Mouse (Mus musculus) midbrain, postnatal 0 days (tissue): ENCODE results near the gene Barx2. TPM values are rescaled to one million over a fixed set of nuclear protein-coding genes. Genes with fewer than 3 reads are reported as not detected.

Experiments
- ATAC-seq: fragments of 200-750 bp; cut with Nextera tagmentation; 2 replicates; pipeline ENCODE4 v1.8.0; 2017; ENCODE audit warnings: moderate number of reproducible peaks, mild to moderate bottlenecking, moderate TSS enrichment, moderate library complexity; ENCODE audit not compliant: low FRiP score
- DNase-seq: peaks from one replicate; pipeline ENCODE4 v3.0.0-alpha.2; 2015; ENCODE audit warnings: low spot score
- H3K27ac ChIP-seq: fragments of 300-500 bp; sonication (generic); 2 replicates; pipeline ENCODE4 v1.5.1; 2014; ENCODE audit warnings: low read depth, mild to moderate bottlenecking, low read length, mixed read lengths
- H3K27me3 ChIP-seq: fragments of 300-500 bp; sonication (generic); 2 replicates; pipeline ENCODE4 v1.6.1; 2014; ENCODE audit warnings: low read length, control low read depth, mixed read lengths; ENCODE audit not compliant: insufficient read depth
- H3K36me3 ChIP-seq: fragments of 300-500 bp; sonication (generic); 2 replicates; pipeline ENCODE4 v1.6.1; 2014; ENCODE audit warnings: low read length, control low read depth, mixed read lengths; ENCODE audit not compliant: insufficient read depth
- H3K4me1 ChIP-seq: fragments of 300-500 bp; sonication (generic); 2 replicates; pipeline ENCODE4 v1.6.1; 2014; ENCODE audit warnings: mild to moderate bottlenecking, control low read depth, antibody characterized with exemption, low read length, mixed read lengths; ENCODE audit not compliant: insufficient read depth
- H3K4me2 ChIP-seq: fragments of 300-500 bp; sonication (generic); 2 replicates; pipeline ENCODE4 v1.6.1; 2014; ENCODE audit warnings: low read depth, mild to moderate bottlenecking, low read length, mixed read lengths; ENCODE audit not compliant: poor library complexity, severe bottlenecking
- H3K4me3 ChIP-seq: fragments of 300-500 bp; sonication (generic); 2 replicates; pipeline ENCODE4 v1.5.1; 2014; ENCODE audit warnings: low read depth, mild to moderate bottlenecking, low read length, moderate library complexity
- H3K9ac ChIP-seq: fragments of 300-500 bp; sonication (generic); replicated peaks from 2 replicates; pipeline ENCODE4 v1.6.1; 2014; ENCODE audit warnings: mild to moderate bottlenecking, low read length, moderate library complexity, mixed read lengths; ENCODE audit not compliant: poor library complexity, severe bottlenecking
- H3K9me3 ChIP-seq: fragments of 300-500 bp; sonication (generic); 2 replicates; pipeline ENCODE4 v1.6.1; 2016; ENCODE audit warnings: low read length, control low read depth
- CTCF ChIP-seq: IDR thresholded peaks from 2 replicates; pipeline ENCODE4 v1.5.1; 2016; ENCODE audit warnings: antibody characterized with exemption, mild to moderate bottlenecking
- whole genome bisulfite sequencing: fragments of 180-500 bp; shearing (Covaris S2); extraction: QIAGEN DNeasy Blood & Tissue Kit; methylation state at CpG from one replicate; pipeline ENCODE4 v1.1.7; 2014; 5-methylcytosine and 5-hydroxymethylcytosine counted together
- polyA plus RNA-seq: library from polyadenylated mRNA; unstranded; fragments of >200 nt; fragmentation: Nextera tagmentation; extraction: Ambion mirVana; gene quantifications from 2 replicates; pipeline ENCODE4 v1.2.1, GENCODE M21; 2015
- total RNA-seq: library from RNA; depleted of rRNA; stranded (reverse); fragments of >200 nt; gene quantifications from 2 replicates; pipeline ENCODE4 v1.2.3, GENCODE M21; 2014

The Barx2 gene
- total and polyA plus RNA-seq, 2 experiments from 2014 or later = 0.27 to 2.9 TPM

DNA sequence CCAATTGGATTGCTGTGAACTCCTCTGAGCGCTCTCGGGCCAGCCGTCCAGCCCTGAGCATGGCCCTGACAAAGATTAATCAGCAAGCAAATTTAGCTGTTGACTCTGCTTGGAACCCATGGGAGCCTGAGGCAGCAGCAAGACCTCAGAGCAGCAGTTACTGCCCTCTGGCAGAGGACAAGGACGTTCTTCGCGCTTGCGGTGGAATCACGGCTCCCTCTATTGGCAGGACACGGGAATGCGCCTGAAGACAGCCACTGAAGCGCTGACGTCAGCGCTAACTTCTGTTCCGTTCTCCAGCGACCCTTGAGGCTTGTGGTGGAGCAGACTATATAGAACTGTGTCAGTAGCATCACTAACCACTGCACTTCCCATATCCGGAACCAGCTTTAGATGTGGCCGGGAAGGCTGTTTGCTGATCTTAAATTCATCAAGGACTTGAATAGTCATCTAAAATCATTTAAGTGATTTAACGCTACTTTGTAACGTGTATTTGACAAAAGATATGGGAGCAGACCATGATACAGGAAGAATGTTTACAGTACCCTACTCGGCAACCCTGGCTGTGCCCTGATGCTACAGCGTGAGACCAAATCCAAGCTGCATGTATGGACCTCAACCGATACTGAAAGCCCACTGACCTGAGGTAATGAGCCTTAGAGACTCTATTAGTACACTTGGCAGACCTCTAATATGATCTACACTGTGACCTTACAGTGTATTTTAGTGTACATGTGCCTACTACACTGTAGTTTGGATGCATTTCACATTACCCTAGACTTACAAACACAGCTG lies 12.8 kb upstream of the Barx2 start:
- ATAC-seq (peak; percentile 65; the same call in 1 of the 2 replicates), DNase-seq (peak; percentile 87)
- Histone ChIP-seq H3K9ac (no peak overlapping the region), H3K27ac (no peak overlapping the region), H3K4me2 (peak overlapping the region; percentile 19), H3K27me3 (no peaks in the 10 kb centered on the region), H3K9me3 (no peaks in the 10 kb centered on the region), H3K4me3 (no peak overlapping the region), H3K4me1 (no peaks in the 10 kb centered on the region), H3K36me3 (no peaks in the 10 kb centered on the region)
- peak; percentile 99 for TF ChIP-seq CTCF
- 21% methylated on average over 22 of the region's 22 CpGs for WGBS

DNA sequence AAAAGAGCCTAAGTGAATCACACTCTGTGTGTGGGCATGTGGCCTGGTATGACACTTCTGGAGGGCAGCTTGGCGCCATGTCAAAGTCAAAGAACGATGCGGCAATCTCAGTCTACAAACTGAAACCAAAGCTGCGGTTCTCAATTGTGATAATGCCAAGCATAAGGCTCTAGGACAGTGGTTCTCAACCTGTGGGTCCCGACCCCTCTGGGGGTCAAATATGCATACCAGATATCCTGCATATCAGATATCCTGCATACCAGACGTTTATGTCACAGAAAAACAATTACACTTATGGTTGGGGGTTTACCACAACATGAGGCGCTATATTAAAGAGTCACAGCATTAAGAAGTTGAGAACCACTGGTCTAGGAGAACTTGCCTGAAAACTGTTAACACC lies 10.3 kb upstream of the Barx2 start:
- H3K4me2 ChIP-seq = no peak overlapping the region
- no peak for TF ChIP-seq CTCF
- no peak overlapping the region for H3K4me3 ChIP-seq
- H3K9ac ChIP-seq = no peak overlapping the region
- no peaks in the 10 kb centered on the region for H3K4me1 ChIP-seq
- WGBS = 83% methylated on average over 7 of the region's 7 CpGs
- no peak overlapping the region for H3K27ac ChIP-seq
- peaks cover 13% of the 10 kb centered on the region for H3K27me3 ChIP-seq
- no peaks in the 10 kb centered on the region for H3K36me3 ChIP-seq
- no peaks in the 10 kb centered on the region for H3K9me3 ChIP-seq
- no peak for ATAC-seq
- DNase-seq = no peak

GRCm38 (mm10) chr9:31919802-31920201 lies 6.5 kb upstream of the Barx2 start:
- H3K9ac ChIP-seq = no peak overlapping the region
- H3K36me3 ChIP-seq = no peaks in the 10 kb centered on the region
- peaks cover 42% of the 10 kb centered on the region for H3K27me3 ChIP-seq
- no peak overlapping the region for H3K4me2 ChIP-seq
- no peak for TF ChIP-seq CTCF
- DNase-seq (no peak), ATAC-seq (no peak)
- H3K4me1 ChIP-seq = no peaks in the 10 kb centered on the region
- no peak overlapping the region for H3K27ac ChIP-seq
- no peaks in the 10 kb centered on the region for H3K9me3 ChIP-seq
- no peak overlapping the region for H3K4me3 ChIP-seq
- 67% methylated on average over 1 of the region's 1 CpGs for WGBS

DNA sequence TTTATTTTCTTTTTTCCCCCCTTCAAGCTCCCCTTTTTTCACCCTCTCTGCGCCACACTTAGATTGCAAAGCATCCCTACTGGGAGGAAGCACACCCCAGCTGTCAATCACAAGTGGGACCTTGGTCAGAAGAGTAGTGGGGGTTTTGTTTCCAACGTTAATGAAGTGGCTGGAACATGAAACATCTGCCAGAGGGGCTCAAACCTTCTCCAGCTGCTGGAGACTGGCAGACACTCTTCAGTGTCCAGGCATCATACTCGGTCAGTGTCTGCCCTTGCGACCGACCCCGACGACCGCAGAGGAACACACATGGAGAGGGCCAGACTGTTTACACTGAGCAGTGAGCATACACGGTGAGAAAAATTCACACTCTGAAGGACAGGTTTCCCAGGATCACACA lies 3.2 kb upstream of the Barx2 start:
- Histone ChIP-seq H3K9ac (no peak overlapping the region), H3K27me3 (peaks cover 73% of the 10 kb centered on the region), H3K4me2 (no peak overlapping the region), H3K27ac (no peak overlapping the region), H3K4me3 (no peak overlapping the region), H3K9me3 (no peaks in the 10 kb centered on the region), H3K36me3 (no peaks in the 10 kb centered on the region), H3K4me1 (peaks cover 3% of the 10 kb centered on the region; the same call in 1 of the 2 replicates)
- ATAC-seq = no peak
- no peak for TF ChIP-seq CTCF
- WGBS = 10% methylated on average over 9 of the region's 9 CpGs
- no peak for DNase-seq

- H3K9ac ChIP-seq = no peak overlapping the region
- 0 out of 2 replicates have a peak, but pooled peaks have one; percentile 20 for ATAC-seq
These were observed 1.6 kb upstream of the Barx2 start for GRCm38 (mm10) chr9:31914871-31915270.

More at GRCm38 (mm10) chr9:31914871-31915270, 1.6 kb upstream of the Barx2 start:
- no peak for DNase-seq
- Histone ChIP-seq H3K9me3 (no peaks in the 10 kb centered on the region), H3K36me3 (no peaks in the 10 kb centered on the region), H3K4me1 (peaks cover 3% of the 10 kb centered on the region; the same call in 1 of the 2 replicates), H3K27me3 (peaks cover 84% of the 10 kb centered on the region), H3K27ac (no peak overlapping the region), H3K4me2 (peak overlapping the region; percentile 99), H3K4me3 (peak overlapping the region; percentile 47; the same call in 1 of the 2 replicates)
- no peak for TF ChIP-seq CTCF
- under 1% methylated on average over 34 of the region's 34 CpGs for WGBS
